Mouse (Mus musculus): ENCODE measurements around the gene Tbc1d7. TPM values are rescaled to one million over a fixed set of nuclear protein-coding genes. Genes with fewer than 3 reads are reported as not detected.

The Tbc1d7 gene
- total RNA-seq (2014; rRNA removed) = 30.8 and 48.9 TPM in 2 replicates
- polyA plus RNA-seq (2015; fragmentation: Nextera tagmentation; extraction: Ambion mirVana) = 85.9 and 94.3 TPM in 2 replicates

DNA sequence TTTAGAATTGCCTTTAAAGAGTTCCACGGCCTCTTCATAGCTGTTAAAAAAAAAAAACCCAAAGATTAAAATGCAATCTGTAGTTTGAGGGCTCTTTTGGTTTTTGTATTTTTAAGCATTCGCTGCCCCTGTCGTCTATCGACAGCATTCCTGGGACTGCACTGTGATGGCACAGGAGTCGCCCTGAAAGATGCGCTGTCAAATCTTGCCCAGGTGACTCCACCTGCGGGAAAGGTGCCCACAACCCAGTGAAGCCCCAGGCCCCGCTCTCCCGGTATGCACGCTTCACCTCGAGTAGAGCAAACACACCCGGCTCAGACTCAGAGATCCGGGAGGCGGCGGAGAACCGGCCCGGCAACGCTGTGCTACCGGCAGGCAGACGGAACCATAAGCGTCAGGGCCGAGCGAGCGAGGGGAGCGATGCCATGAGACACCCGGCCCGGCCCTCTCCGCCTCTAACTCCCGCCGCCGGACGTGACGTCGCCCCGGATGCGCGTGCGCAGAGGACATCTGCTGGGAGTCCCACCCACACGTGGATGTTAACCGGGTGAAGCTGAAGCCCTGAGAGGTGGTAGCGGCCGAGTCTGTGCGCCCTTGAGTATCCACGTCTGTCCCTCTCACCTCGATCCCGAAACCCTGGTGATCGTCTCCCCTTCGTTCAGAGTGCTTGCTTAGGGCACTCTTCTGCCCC is at the start of gene Tbc1d7:
Gene Tbc1d7 (minus strand): TSS at position 482 of the 691 bp plus-strand sequence.
- H3K4me2 ChIP-seq (ENCODE audit: low read depth, low read length, poor library complexity, severe bottlenecking) = peak within 1 kb of the TSS; percentile 69
- peak; percentile 92 for ATAC-seq (ENCODE audit: low FRiP score)

DNA sequence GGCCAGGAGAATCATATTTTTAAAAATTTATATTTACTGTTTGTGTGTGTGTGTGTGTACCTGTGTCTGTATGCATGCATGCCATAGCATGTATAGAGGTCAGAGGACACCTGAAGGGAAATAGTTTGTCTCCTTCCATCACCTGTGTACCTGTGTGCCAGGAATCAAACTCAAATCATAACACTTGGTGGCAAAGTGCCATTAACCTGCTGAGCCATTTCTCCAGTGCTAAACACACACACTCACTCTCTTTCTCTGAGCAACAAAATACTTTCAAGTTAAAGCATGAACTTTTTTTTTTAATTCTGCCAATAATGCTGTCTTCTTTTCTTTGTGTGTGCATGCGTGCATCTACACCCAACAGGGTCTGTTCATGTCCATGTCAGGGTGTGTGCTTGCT is 49.3 kb upstream of the Tbc1d7 start:
- TF ChIP-seq CTCF (IDR thresholded peaks at IDR 0.05) = no peak
- Histone ChIP-seq H3K27ac (ENCODE audit: low read depth, low read length) (no peak overlapping the region), H3K4me2 (ENCODE audit: low read depth, low read length, poor library complexity, severe bottlenecking) (no peak overlapping the region), H3K9me3 (ENCODE audit: low read length) (no peaks in the 10 kb centered on the region), H3K4me1 (ENCODE audit: insufficient read depth, low read length) (peaks cover 3% of the 10 kb centered on the region), H3K36me3 (ENCODE audit: insufficient read depth, low read length) (no peaks in the 10 kb centered on the region), H3K27me3 (ENCODE audit: insufficient read depth, low read length) (no peaks in the 10 kb centered on the region), H3K4me3 (ENCODE audit: low read depth, low read length) (no peak overlapping the region), H3K9ac (replicated peaks; ENCODE audit: low read length, poor library complexity, severe bottlenecking) (no peak overlapping the region)
- DNase-seq (ENCODE audit: low spot score) (no peak), ATAC-seq (ENCODE audit: low FRiP score) (no peak)
- WGBS = 100% methylated on average over 1 of the region's 1 CpGs

More for the DNA sequence above, at the start of gene Tbc1d7:
- peak within 1 kb of the TSS; percentile 77 for H3K9ac ChIP-seq (replicated peaks; ENCODE audit: low read length, poor library complexity, severe bottlenecking)
- no peaks in the 10 kb centered on the region for H3K36me3 ChIP-seq (ENCODE audit: insufficient read depth, low read length)
- no peaks in the 10 kb centered on the region for H3K27me3 ChIP-seq (ENCODE audit: insufficient read depth, low read length)
- peak; percentile 98 for DNase-seq (ENCODE audit: low spot score)
- H3K4me1 ChIP-seq (ENCODE audit: insufficient read depth, low read length) = peaks cover 2% of the 10 kb centered on the region; the same call in 1 of the 2 replicates
- no peaks in the 10 kb centered on the region for H3K9me3 ChIP-seq (ENCODE audit: low read length)
- peak; percentile 35; the same call in 1 of the 2 replicates for TF ChIP-seq CTCF (IDR thresholded peaks at IDR 0.05)
- peak within 1 kb of the TSS; percentile 82 for H3K27ac ChIP-seq (ENCODE audit: low read depth, low read length)
- peak within 1 kb of the TSS; percentile 51 for H3K4me3 ChIP-seq (ENCODE audit: low read depth, low read length)
- 1% methylated on average over 48 of the region's 48 CpGs for WGBS

DNA sequence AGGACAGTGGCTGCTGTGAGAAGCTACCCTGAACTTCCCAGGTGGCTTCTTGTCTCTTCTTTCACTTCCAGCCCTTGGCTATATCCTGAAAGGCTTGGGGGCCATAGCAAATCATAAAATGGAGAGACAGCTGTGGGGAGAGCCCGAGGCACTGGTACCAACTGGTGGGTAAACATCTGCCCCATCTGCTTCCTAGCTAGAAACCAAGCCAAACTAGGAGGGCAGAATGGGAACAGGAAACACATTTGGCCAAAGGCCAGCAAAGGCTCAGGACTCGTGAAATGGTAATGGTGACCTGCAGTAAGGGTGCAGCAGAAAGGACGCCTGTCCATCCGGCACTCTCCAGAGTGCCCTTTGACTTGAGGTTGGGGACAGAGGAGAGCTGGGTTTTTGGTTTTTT is 47.5 kb upstream of the Tbc1d7 start:
- Histone ChIP-seq H3K4me3 (ENCODE audit: low read depth, low read length) (no peak overlapping the region), H3K27ac (ENCODE audit: low read depth, low read length) (no peak overlapping the region), H3K4me2 (ENCODE audit: low read depth, low read length, poor library complexity, severe bottlenecking) (no peak overlapping the region), H3K27me3 (ENCODE audit: insufficient read depth, low read length) (no peaks in the 10 kb centered on the region), H3K9ac (replicated peaks; ENCODE audit: low read length, poor library complexity, severe bottlenecking) (no peak overlapping the region), H3K36me3 (ENCODE audit: insufficient read depth, low read length) (no peaks in the 10 kb centered on the region), H3K4me1 (ENCODE audit: insufficient read depth, low read length) (peaks cover 3% of the 10 kb centered on the region), H3K9me3 (ENCODE audit: low read length) (no peaks in the 10 kb centered on the region)
- TF ChIP-seq CTCF (IDR thresholded peaks at IDR 0.05) = no peak
- DNase-seq (ENCODE audit: low spot score) (no peak), ATAC-seq (ENCODE audit: low FRiP score) (no peak)
- 72% methylated on average over 4 of the region's 4 CpGs for WGBS

DNA sequence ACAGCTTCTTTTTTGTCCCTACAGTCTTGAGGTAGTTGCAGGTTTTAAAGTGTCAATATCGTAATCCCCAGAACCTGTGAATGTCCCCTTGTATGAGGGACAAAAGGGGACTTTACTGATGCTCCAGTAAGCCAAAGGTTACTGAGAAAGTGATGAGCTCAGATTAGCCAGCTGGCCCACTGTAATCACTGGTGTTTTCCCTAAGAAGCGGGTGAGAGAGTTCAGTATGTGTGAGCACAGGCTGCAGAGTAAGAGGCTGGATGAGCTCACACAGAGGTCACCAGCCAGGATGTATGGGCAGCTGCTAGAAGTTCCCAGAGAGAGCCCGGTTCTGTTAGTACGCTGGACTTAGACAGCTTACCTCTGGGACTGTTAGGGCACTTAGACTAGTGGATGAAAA is 47.0 kb upstream of the Tbc1d7 start:
- Histone ChIP-seq H3K9me3 (ENCODE audit: low read length) (no peaks in the 10 kb centered on the region), H3K4me2 (ENCODE audit: low read depth, low read length, poor library complexity, severe bottlenecking) (no peak overlapping the region), H3K27ac (ENCODE audit: low read depth, low read length) (no peak overlapping the region), H3K4me3 (ENCODE audit: low read depth, low read length) (no peak overlapping the region), H3K36me3 (ENCODE audit: insufficient read depth, low read length) (no peaks in the 10 kb centered on the region), H3K9ac (replicated peaks; ENCODE audit: low read length, poor library complexity, severe bottlenecking) (no peak overlapping the region), H3K27me3 (ENCODE audit: insufficient read depth, low read length) (no peaks in the 10 kb centered on the region), H3K4me1 (ENCODE audit: insufficient read depth, low read length) (peaks cover 3% of the 10 kb centered on the region)
- ATAC-seq (ENCODE audit: low FRiP score) (no peak), DNase-seq (ENCODE audit: low spot score) (no peak)
- WGBS = 69% methylated on average over 4 of the region's 4 CpGs
- TF ChIP-seq CTCF (IDR thresholded peaks at IDR 0.05) = no peak

DNA sequence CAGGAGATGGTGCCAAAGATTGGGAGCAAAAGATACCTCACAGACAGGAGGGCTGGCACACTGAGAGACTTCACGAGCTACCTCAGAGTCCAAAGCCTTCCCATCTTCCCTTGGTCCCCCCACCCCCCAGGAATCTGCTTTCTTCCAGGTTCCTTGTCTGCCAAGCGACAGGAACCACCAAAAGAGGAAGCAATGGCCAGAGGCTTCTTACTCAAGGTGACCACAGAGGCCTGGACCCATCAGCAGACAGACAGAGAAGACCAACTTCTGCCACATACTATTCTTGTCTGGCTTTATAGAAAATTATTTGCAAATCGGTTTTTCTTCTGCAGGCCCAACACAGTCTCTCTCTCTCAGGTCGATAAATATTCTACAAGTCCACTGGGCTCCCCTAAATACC is 46.4 kb upstream of the Tbc1d7 start:
- no peak for TF ChIP-seq CTCF (IDR thresholded peaks at IDR 0.05)
- 87% methylated on average over 4 of the region's 4 CpGs for WGBS

DNA sequence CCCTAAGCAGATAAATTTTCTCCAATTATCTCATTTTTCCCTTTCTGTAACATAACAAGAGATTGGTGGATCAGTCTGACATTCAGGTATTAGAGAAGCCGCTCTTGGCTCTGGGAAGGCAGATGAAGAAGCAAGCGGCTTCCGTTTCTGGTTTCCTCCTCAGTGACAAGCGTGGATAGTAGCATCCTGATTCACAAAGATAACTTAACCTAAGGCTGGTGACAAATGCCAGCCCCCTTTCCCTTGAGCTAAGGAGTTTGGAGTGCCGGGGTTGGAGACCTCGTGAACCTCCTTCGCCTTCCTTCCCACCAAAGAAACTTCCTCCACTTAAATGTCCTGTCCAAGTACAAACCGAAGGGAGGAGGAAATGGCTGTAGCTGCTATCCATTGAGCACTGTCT is 45.8 kb upstream of the Tbc1d7 start:
- DNase-seq (ENCODE audit: low spot score) = no peak
- Histone ChIP-seq H3K36me3 (ENCODE audit: insufficient read depth, low read length) (no peaks in the 10 kb centered on the region), H3K4me3 (ENCODE audit: low read depth, low read length) (no peak overlapping the region), H3K9me3 (ENCODE audit: low read length) (no peaks in the 10 kb centered on the region), H3K27me3 (ENCODE audit: insufficient read depth, low read length) (no peaks in the 10 kb centered on the region), H3K4me2 (ENCODE audit: low read depth, low read length, poor library complexity, severe bottlenecking) (no peak overlapping the region), H3K9ac (replicated peaks; ENCODE audit: low read length, poor library complexity, severe bottlenecking) (no peak overlapping the region), H3K27ac (ENCODE audit: low read depth, low read length) (no peak overlapping the region), H3K4me1 (ENCODE audit: insufficient read depth, low read length) (peaks cover 3% of the 10 kb centered on the region)
- TF ChIP-seq CTCF (IDR thresholded peaks at IDR 0.05) = no peak
- no peak for ATAC-seq (ENCODE audit: low FRiP score)
- WGBS = 82% methylated on average over 8 of the region's 8 CpGs

More for the DNA sequence above, 46.4 kb upstream of the Tbc1d7 start:
- Histone ChIP-seq H3K27ac (ENCODE audit: low read depth, low read length) (no peak overlapping the region), H3K9me3 (ENCODE audit: low read length) (no peaks in the 10 kb centered on the region), H3K4me1 (ENCODE audit: insufficient read depth, low read length) (peaks cover 3% of the 10 kb centered on the region), H3K27me3 (ENCODE audit: insufficient read depth, low read length) (no peaks in the 10 kb centered on the region), H3K4me3 (ENCODE audit: low read depth, low read length) (no peak overlapping the region), H3K4me2 (ENCODE audit: low read depth, low read length, poor library complexity, severe bottlenecking) (no peak overlapping the region), H3K36me3 (ENCODE audit: insufficient read depth, low read length) (no peaks in the 10 kb centered on the region), H3K9ac (replicated peaks; ENCODE audit: low read length, poor library complexity, severe bottlenecking) (no peak overlapping the region)
- DNase-seq (ENCODE audit: low spot score) (no peak), ATAC-seq (ENCODE audit: low FRiP score) (no peak)
